Mouse (Mus musculus) left cerebral cortex, adult 18-20 months (tissue): ENCODE data around the gene Tusc2. TPM values are rescaled to one million over a fixed set of nuclear protein-coding genes. Genes with fewer than 3 reads are reported as not detected.

Experiments used
- DNase-seq, 2 experiments: peaks; one replicate each; pipeline ENCODE4 v3.0.0; 2021 to 2022; ENCODE audit warnings: low spot score in 2 of 2, mixed read lengths in 1 of 2
- total RNA-seq, 2 experiments: library from RNA; stranded (reverse); gene quantifications; 2 replicates each; pipeline ENCODE4 v1.2.3; 2021

Gene Tusc2
- total RNA-seq, 2 experiments from 2014 or later = 104 to 108 TPM

- DNase-seq = no peak
These were observed 45.8 kb downstream of the Tusc2 start, which contains the start of gene Sema3b for GRCm38 (mm10) chr9:107608741-107609432. Sema3b (minus strand) TSS chr9:107609229.

GRCm38 (mm10) chr9:107609433-107609830 is 46.4 kb downstream of the Tusc2 start:
- no peak for DNase-seq

GRCm38 (mm10) chr9:107611456-107612190 is 48.6 kb downstream of the Tusc2 start:
- DNase-seq = peak in 1 of 2 experiments; percentile 29

GRCm38 (mm10) chr9:107612191-107612944 is 49.3 kb downstream of the Tusc2 start:
- DNase-seq = peak; percentile 99 to 100

GRCm38 (mm10) chr9:107612945-107613569 is 50.0 kb downstream of the Tusc2 start:
- no peak for DNase-seq

GRCm38 (mm10) chr9:107615035-107615434 is 52.0 kb downstream of the Tusc2 start:
- DNase-seq = no peak

Other genes starting within 250 kb of the Tusc2 start
- gene Hemk1, start 224.9 kb upstream of the Tusc2 start, total RNA-seq = 10 to 100 TPM; 14.7 to 16.8 TPM
- gene 6430571L13Rik, start 222.7 kb upstream of the Tusc2 start, total RNA-seq = 1 to 10 TPM; 4.1 to 4.2 TPM
- gene Cacna2d2, start 163.6 kb upstream of the Tusc2 start, total RNA-seq = 10 to 100 TPM; 24.3 to 29.7 TPM
- 10 to 100 TPM; 36.0 to 38.5 TPM for gene Tmem115, start 29.3 kb upstream of the Tusc2 start, total RNA-seq
- gene Cyb561d2, start 21.1 kb upstream of the Tusc2 start, total RNA-seq = 10 to 100 TPM; 14.3 to 16.2 TPM
- gene Nprl2, start 21.0 kb upstream of the Tusc2 start, total RNA-seq = 10 to 100 TPM; 42.2 to 43.6 TPM
- 1 to 10 TPM; 6.1 to 7.2 TPM for gene Zmynd10, start 16.0 kb upstream of the Tusc2 start, total RNA-seq
- 10 to 100 TPM; 19.5 to 20.3 TPM for gene Rassf1, start 11.7 kb upstream of the Tusc2 start, total RNA-seq
- 10 to 100 TPM; 13.0 to 15.5 TPM for gene Hyal2, start 4.7 kb downstream of the Tusc2 start, total RNA-seq
- 1 to 10 TPM; 6.3 to 7.2 TPM for gene Hyal1, start 13.7 kb downstream of the Tusc2 start, total RNA-seq
- gene Naa80, start 15.6 kb downstream of the Tusc2 start, total RNA-seq = 10 to 100 TPM; 10.1 to 13.4 TPM
- gene Hyal3, start 17.6 kb downstream of the Tusc2 start, total RNA-seq = 1 to 10 TPM; 1.6 TPM
- 10 to 100 TPM; 11.3 to 11.9 TPM for gene Ifrd2, start 24.4 kb downstream of the Tusc2 start, total RNA-seq
- 1 to 10 TPM; 3.5 to 4.5 TPM for gene Sema3b, start 46.0 kb downstream of the Tusc2 start, total RNA-seq
- 100 to 1,000 TPM; 222 to 239 TPM for gene Gnai2, start 72.1 kb downstream of the Tusc2 start, total RNA-seq
- gene Slc38a3, start 106.3 kb downstream of the Tusc2 start, total RNA-seq = 10 to 100 TPM; 66.6 to 84.4 TPM
- under 1 TPM; 0.35 to 0.73 TPM for gene Gnat1, start 116.5 kb downstream of the Tusc2 start, total RNA-seq
- 10 to 100 TPM; 13.1 to 13.9 TPM for gene Sema3f, start 147.2 kb downstream of the Tusc2 start, total RNA-seq
- 100 to 1,000 TPM; 120 to 133 TPM for gene Rbm5, start 207.7 kb downstream of the Tusc2 start, total RNA-seq